Mouse (Mus musculus): ENCODE data around the gene Scn4b. TPM values are rescaled to one million over a fixed set of nuclear protein-coding genes. Genes with fewer than 3 reads are reported as not detected.

Gene Scn4b
- total and polyA plus RNA-seq, 2 experiments from 2014 or later, result 0.10 to 0.57 TPM

DNA sequence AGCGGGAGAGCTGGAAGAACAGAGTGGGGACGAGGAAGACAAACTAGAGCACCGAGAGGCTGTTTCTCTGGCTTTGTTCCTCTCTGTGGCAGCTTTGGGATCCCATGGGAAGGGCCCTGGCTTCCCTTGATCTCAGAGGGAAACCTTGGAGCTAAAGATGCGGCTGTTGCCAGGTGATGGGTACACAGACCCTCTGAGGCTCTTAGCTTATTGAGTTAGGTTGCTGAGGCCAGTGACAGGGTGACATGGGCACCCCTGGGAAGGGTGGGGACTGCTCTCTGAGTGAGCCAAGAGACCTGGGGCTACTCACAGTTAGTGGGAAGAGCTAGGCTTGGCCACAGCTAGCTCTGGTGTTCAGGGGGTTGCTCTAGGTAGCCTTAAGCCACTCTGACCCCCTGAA lies 57.3 kb downstream of the Scn4b start:
- no peak for ATAC-seq (ENCODE audit: insufficient read depth, low read depth)

DNA sequence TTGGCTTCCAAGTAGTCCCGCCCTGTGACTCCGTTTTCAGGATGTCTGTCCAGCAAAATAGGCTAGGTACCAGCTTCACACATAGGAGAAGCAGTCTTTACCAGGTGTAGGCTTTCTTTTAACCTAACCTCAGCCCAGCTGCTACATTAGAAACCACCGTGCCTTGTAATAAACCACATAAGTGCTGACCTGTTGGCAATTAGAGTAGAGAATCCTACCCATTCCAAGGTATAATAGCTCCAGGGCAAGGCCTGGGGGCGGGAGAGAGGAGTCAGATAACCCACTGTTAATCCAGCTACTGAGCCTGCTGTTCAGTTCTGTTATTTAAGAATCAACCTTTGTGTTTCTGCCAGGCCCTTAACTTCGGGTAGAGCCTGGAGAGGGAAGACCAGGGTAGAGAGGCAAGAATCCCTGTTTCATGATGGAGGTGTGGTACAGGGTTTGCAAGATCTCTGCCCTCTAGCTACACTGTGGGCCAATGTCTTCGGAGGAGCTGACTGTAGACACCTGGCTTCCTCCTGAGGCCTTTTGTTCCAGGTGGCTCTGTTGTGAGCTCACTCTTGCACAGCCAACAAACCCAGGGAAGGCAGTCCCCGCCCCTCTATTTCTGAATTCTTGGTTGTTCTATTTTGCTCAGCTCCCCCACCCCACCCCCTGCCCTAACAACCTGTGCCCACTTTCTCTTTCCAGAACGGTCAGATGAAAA lies 58.1 kb downstream of the Scn4b start:
- WGBS, result 65% methylated on average over 8 of the region's 8 CpGs
- no peaks in the 10 kb centered on the region for H3K36me3 ChIP-seq (replicated peaks; ENCODE audit: control insufficient read depth, insufficient read depth, low read length)

More for the DNA sequence above, 57.3 kb downstream of the Scn4b start:
- Histone ChIP-seq H3K4me2 (ENCODE audit: low read depth, low read length) (no peak overlapping the region), H3K27me3 (ENCODE audit: control insufficient read depth, insufficient read depth, low read length) (peaks cover 6% of the 10 kb centered on the region; the same call in 1 of the 2 replicates), H3K9ac (replicated peaks; ENCODE audit: low read depth, low read length) (no peak overlapping the region), H3K4me3 (ENCODE audit: low read depth, low read length) (no peak overlapping the region), H3K36me3 (replicated peaks; ENCODE audit: control insufficient read depth, insufficient read depth, low read length) (no peaks in the 10 kb centered on the region), H3K27ac (ENCODE audit: low read depth) (no peak overlapping the region), H3K9me3 (replicated peaks; ENCODE audit: control insufficient read depth, low read length) (no peaks in the 10 kb centered on the region), H3K4me1 (ENCODE audit: control insufficient read depth, insufficient read depth) (no peaks in the 10 kb centered on the region)
- no peak for DNase-seq (ENCODE audit: low spot score)
- TF ChIP-seq CTCF (IDR thresholded peaks at IDR 0.05; ENCODE audit: low read depth) (no peak), EP300 (IDR thresholded peaks at IDR 0.05; ENCODE audit: low read depth) (no peak)
- WGBS, result 67% methylated on average over 4 of the region's 4 CpGs

DNA sequence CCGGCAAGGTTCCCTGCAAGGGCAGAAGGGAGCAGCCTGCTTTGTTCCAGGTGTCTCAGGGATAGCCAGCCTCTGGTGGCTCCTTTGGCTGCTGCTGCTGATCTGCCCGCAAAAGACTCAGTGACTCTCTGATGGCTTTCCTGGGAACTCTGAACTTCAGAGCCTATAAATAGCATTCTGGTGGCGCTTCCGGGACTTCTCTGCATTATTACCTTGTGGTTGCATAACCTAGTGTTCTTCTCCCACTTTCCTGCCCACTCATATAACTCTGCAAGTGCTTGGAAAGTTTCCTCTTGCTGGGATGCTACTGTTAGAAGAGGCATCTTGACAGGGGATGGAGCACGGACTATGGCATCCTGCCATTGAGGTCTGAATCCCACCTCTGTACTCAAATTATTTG lies 59.4 kb downstream of the Scn4b start:
- Histone ChIP-seq H3K4me2 (ENCODE audit: low read depth, low read length) (no peak overlapping the region), H3K27me3 (ENCODE audit: control insufficient read depth, insufficient read depth, low read length) (peaks cover 2% of the 10 kb centered on the region; the same call in 1 of the 2 replicates), H3K4me1 (ENCODE audit: control insufficient read depth, insufficient read depth) (no peaks in the 10 kb centered on the region), H3K27ac (ENCODE audit: low read depth) (no peak overlapping the region), H3K9me3 (replicated peaks; ENCODE audit: control insufficient read depth, low read length) (no peaks in the 10 kb centered on the region), H3K4me3 (ENCODE audit: low read depth, low read length) (no peak overlapping the region), H3K36me3 (replicated peaks; ENCODE audit: control insufficient read depth, insufficient read depth, low read length) (no peaks in the 10 kb centered on the region), H3K9ac (replicated peaks; ENCODE audit: low read depth, low read length) (no peak overlapping the region)
- ATAC-seq (ENCODE audit: insufficient read depth, low read depth) (no peak), DNase-seq (ENCODE audit: low spot score) (no peak)
- TF ChIP-seq EP300 (IDR thresholded peaks at IDR 0.05; ENCODE audit: low read depth) (no peak), CTCF (IDR thresholded peaks at IDR 0.05; ENCODE audit: low read depth) (no peak)
- 61% methylated on average over 5 of the region's 5 CpGs for WGBS

More for the DNA sequence above, 58.1 kb downstream of the Scn4b start:
- no peaks in the 10 kb centered on the region for H3K9me3 ChIP-seq (replicated peaks; ENCODE audit: control insufficient read depth, low read length)
- H3K27me3 ChIP-seq (ENCODE audit: control insufficient read depth, insufficient read depth, low read length), result peaks cover 2% of the 10 kb centered on the region; the same call in 1 of the 2 replicates
- no peaks in the 10 kb centered on the region for H3K4me1 ChIP-seq (ENCODE audit: control insufficient read depth, insufficient read depth)
- H3K9ac ChIP-seq (replicated peaks; ENCODE audit: low read depth, low read length), result no peak overlapping the region
- no peak for TF ChIP-seq EP300 (IDR thresholded peaks at IDR 0.05; ENCODE audit: low read depth)
- TF ChIP-seq CTCF (IDR thresholded peaks at IDR 0.05; ENCODE audit: low read depth), result no peak
- H3K4me2 ChIP-seq (ENCODE audit: low read depth, low read length), result no peak overlapping the region
- no peak overlapping the region for H3K4me3 ChIP-seq (ENCODE audit: low read depth, low read length)
- no peak overlapping the region for H3K27ac ChIP-seq (ENCODE audit: low read depth)
- DNase-seq (ENCODE audit: low spot score), result no peak
- no peak for ATAC-seq (ENCODE audit: insufficient read depth, low read depth)

DNA sequence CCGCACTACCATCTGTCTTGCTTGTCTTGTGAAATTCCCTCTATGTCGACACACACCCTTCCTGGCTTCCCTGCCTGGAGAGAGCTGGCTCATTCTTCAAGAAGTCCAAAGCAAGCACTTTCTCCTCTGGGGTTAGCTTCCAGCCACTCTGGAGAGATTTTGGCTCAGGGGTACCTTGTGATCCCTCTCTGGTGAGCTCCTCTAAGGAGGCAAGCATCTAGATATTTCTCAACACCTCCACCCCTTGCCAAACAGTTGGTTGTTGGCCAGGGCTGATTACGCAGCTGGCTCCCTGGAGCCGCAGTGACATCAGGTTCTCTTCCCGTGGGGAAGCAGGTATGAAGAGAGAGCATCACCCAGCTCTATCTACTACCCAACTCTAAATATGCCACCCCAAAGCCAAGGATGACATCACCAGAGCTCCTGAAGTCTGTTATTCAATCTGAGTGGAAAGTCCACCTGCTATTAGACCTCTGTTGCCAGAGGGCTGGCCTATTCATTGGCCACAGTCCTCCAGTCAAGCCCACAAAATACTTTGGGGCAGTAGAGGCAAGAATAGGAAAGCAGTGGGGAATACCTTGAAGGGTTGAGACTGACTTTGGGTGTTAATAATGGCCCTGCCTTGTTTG lies 63.2 kb downstream of the Scn4b start:
- no peak for ATAC-seq (ENCODE audit: insufficient read depth, low read depth)
- Histone ChIP-seq H3K9me3 (replicated peaks; ENCODE audit: control insufficient read depth, low read length) (no peaks in the 10 kb centered on the region), H3K36me3 (replicated peaks; ENCODE audit: control insufficient read depth, insufficient read depth, low read length) (no peaks in the 10 kb centered on the region), H3K27ac (ENCODE audit: low read depth) (no peak overlapping the region), H3K4me2 (ENCODE audit: low read depth, low read length) (no peak overlapping the region), H3K4me1 (ENCODE audit: control insufficient read depth, insufficient read depth) (no peaks in the 10 kb centered on the region), H3K4me3 (ENCODE audit: low read depth, low read length) (no peak overlapping the region), H3K27me3 (ENCODE audit: control insufficient read depth, insufficient read depth, low read length) (no peaks in the 10 kb centered on the region), H3K9ac (replicated peaks; ENCODE audit: low read depth, low read length) (no peak overlapping the region)
- WGBS, result 76% methylated on average over 5 of the region's 5 CpGs
- DNase-seq (ENCODE audit: low spot score), result no peak
- TF ChIP-seq CTCF (IDR thresholded peaks at IDR 0.05; ENCODE audit: low read depth) (no peak), EP300 (IDR thresholded peaks at IDR 0.05; ENCODE audit: low read depth) (no peak)

DNA sequence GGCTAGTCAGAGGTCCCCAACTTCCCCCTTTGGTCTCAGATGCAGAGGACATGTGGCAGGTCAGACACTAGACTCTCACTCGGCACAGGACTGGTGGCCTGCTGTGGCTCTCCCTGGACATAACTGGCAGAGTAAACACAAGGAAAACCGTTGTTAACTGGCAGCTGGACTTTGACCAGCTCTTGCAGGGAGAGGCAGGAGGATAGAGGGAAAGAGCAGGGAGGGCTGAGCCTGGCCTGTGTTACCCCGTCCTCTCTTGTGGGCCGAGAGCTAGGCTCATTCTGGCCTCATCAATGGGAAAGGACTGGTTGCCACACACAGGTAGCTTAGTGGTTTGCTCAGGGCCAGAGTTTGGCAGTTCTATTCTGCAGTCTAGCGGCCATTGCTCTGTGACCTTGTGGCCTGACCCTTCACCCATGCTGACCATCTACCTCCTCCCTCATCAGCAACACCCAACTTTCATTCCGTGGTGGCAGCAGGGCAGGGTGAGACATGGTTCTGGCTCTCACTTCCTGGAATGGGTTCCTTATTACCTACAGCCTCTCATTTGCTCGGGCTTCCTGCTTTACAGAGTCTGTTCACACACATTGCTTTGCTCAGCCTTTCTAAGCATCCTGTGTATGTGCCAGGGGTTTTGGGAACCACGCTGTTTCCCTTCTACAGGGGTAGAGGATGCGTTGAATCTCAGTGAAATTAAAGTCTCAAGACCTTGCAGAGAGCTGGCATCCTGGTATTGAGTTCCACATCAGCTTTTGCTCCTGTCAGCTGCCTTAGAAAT lies 64.0 kb downstream of the Scn4b start:
- ATAC-seq (ENCODE audit: insufficient read depth, low read depth) (no peak), DNase-seq (ENCODE audit: low spot score) (no peak)
- Histone ChIP-seq H3K27me3 (ENCODE audit: control insufficient read depth, insufficient read depth, low read length) (no peaks in the 10 kb centered on the region), H3K4me3 (ENCODE audit: low read depth, low read length) (no peak overlapping the region), H3K36me3 (replicated peaks; ENCODE audit: control insufficient read depth, insufficient read depth, low read length) (no peaks in the 10 kb centered on the region), H3K9ac (replicated peaks; ENCODE audit: low read depth, low read length) (no peak overlapping the region), H3K4me2 (ENCODE audit: low read depth, low read length) (no peak overlapping the region), H3K4me1 (ENCODE audit: control insufficient read depth, insufficient read depth) (no peaks in the 10 kb centered on the region), H3K27ac (ENCODE audit: low read depth) (no peak overlapping the region), H3K9me3 (replicated peaks; ENCODE audit: control insufficient read depth, low read length) (no peaks in the 10 kb centered on the region)
- no peak for TF ChIP-seq CTCF (IDR thresholded peaks at IDR 0.05; ENCODE audit: low read depth)
- TF ChIP-seq EP300 (IDR thresholded peaks at IDR 0.05; ENCODE audit: low read depth), result no peak
- 61% methylated on average over 9 of the region's 9 CpGs for WGBS

Other genes starting within 250 kb of the Scn4b start
- gene Atp5l, start 217.7 kb upstream of the Scn4b start, total RNA-seq (2014; rRNA removed; ENCODE audit: low replicate concordance), result 688 and 746 TPM in 2 replicates
- gene Atp5l, start 217.7 kb upstream of the Scn4b start, polyA plus RNA-seq (2015; fragmentation: Nextera tagmentation; extraction: Ambion mirVana), result 2,678 and 2,844 TPM in 2 replicates
- gene Ube4a, start 172.8 kb upstream of the Scn4b start, total RNA-seq (2014; rRNA removed; ENCODE audit: low replicate concordance), result 10.7 and 16.8 TPM in 2 replicates
- 9.8 and 9.9 TPM in 2 replicates for gene Ube4a, start 172.8 kb upstream of the Scn4b start, polyA plus RNA-seq (2015; fragmentation: Nextera tagmentation; extraction: Ambion mirVana)
- gene Cd3g, start 158.0 kb upstream of the Scn4b start, total RNA-seq (2014; rRNA removed; ENCODE audit: low replicate concordance), result 1.2 TPM in 1 of 2 replicates, not detected in the other
- 0.11 TPM in 1 of 2 replicates, not detected in the other for gene Cd3g, start 158.0 kb upstream of the Scn4b start, polyA plus RNA-seq (2015; fragmentation: Nextera tagmentation; extraction: Ambion mirVana)
- 1.9 TPM in 1 of 2 replicates, not detected in the other for gene Cd3d, start 156.6 kb upstream of the Scn4b start, total RNA-seq (2014; rRNA removed; ENCODE audit: low replicate concordance)
- gene Cd3d, start 156.6 kb upstream of the Scn4b start, polyA plus RNA-seq (2015; fragmentation: Nextera tagmentation; extraction: Ambion mirVana), result not detected in 2 replicates
- gene Cd3e, start 128.8 kb upstream of the Scn4b start, total RNA-seq (2014; rRNA removed; ENCODE audit: low replicate concordance), result 0.27 TPM in 1 of 2 replicates, not detected in the other
- 0.14 TPM in 1 of 2 replicates, not detected in the other for gene Cd3e, start 128.8 kb upstream of the Scn4b start, polyA plus RNA-seq (2015; fragmentation: Nextera tagmentation; extraction: Ambion mirVana)
- gene Mpzl2, start 98.6 kb upstream of the Scn4b start, total RNA-seq (2014; rRNA removed; ENCODE audit: low replicate concordance), result 0.15 and 0.31 TPM in 2 replicates
- gene Mpzl2, start 98.6 kb upstream of the Scn4b start, polyA plus RNA-seq (2015; fragmentation: Nextera tagmentation; extraction: Ambion mirVana), result 0.41 and 0.42 TPM in 2 replicates
- gene Mpzl3, start 83.2 kb upstream of the Scn4b start, total RNA-seq (2014; rRNA removed; ENCODE audit: low replicate concordance), result 1.7 and 3.1 TPM in 2 replicates
- gene Mpzl3, start 83.2 kb upstream of the Scn4b start, polyA plus RNA-seq (2015; fragmentation: Nextera tagmentation; extraction: Ambion mirVana), result 0.59 and 0.68 TPM in 2 replicates
- gene Jaml, start 59.2 kb upstream of the Scn4b start, total RNA-seq (2014; rRNA removed; ENCODE audit: low replicate concordance), result not detected in 2 replicates
- gene Jaml, start 59.2 kb upstream of the Scn4b start, polyA plus RNA-seq (2015; fragmentation: Nextera tagmentation; extraction: Ambion mirVana), result 0.08 and 0.40 TPM in 2 replicates
- gene Scn2b, start 20.6 kb upstream of the Scn4b start, total RNA-seq (2014; rRNA removed; ENCODE audit: low replicate concordance), result 0.04 and 0.53 TPM in 2 replicates
- 0.31 and 0.51 TPM in 2 replicates for gene Scn2b, start 20.6 kb upstream of the Scn4b start, polyA plus RNA-seq (2015; fragmentation: Nextera tagmentation; extraction: Ambion mirVana)
- not detected in 2 replicates for gene BC049352, start 43.6 kb downstream of the Scn4b start, total RNA-seq (2014; rRNA removed; ENCODE audit: low replicate concordance)
- gene BC049352, start 43.6 kb downstream of the Scn4b start, polyA plus RNA-seq (2015; fragmentation: Nextera tagmentation; extraction: Ambion mirVana), result not detected in 2 replicates
- gene Tmprss4, start 65.7 kb downstream of the Scn4b start, total RNA-seq (2014; rRNA removed; ENCODE audit: low replicate concordance), result not detected in 2 replicates
- gene Tmprss4, start 65.7 kb downstream of the Scn4b start, polyA plus RNA-seq (2015; fragmentation: Nextera tagmentation; extraction: Ambion mirVana), result 0.22 TPM in 1 of 2 replicates, not detected in the other
- gene Il10ra, start 130.8 kb downstream of the Scn4b start, total RNA-seq (2014; rRNA removed; ENCODE audit: low replicate concordance), result 0.58 and 2.5 TPM in 2 replicates
- gene Il10ra, start 130.8 kb downstream of the Scn4b start, polyA plus RNA-seq (2015; fragmentation: Nextera tagmentation; extraction: Ambion mirVana), result 0.47 and 0.60 TPM in 2 replicates
- gene Tmprss13, start 180.7 kb downstream of the Scn4b start, total RNA-seq (2014; rRNA removed; ENCODE audit: low replicate concordance), result 0.15 TPM in 1 of 2 replicates, not detected in the other
- gene Tmprss13, start 180.7 kb downstream of the Scn4b start, polyA plus RNA-seq (2015; fragmentation: Nextera tagmentation; extraction: Ambion mirVana), result 0.16 and 0.23 TPM in 2 replicates
- gene Fxyd6, start 231.8 kb downstream of the Scn4b start, total RNA-seq (2014; rRNA removed; ENCODE audit: low replicate concordance), result 18.1 and 23.7 TPM in 2 replicates
- gene Fxyd6, start 231.8 kb downstream of the Scn4b start, polyA plus RNA-seq (2015; fragmentation: Nextera tagmentation; extraction: Ambion mirVana), result 26.6 and 29.4 TPM in 2 replicates